Mouse (Mus musculus) intestine, postnatal 0 days (tissue): ENCODE measurements at regions not wholly inside any gene's neighbourhood (a gene's known extent, or its start where the extent isn't known, plus 50 kb on each side); places are given as distances from the start of the nearest gene placed in this dataset.

ENCODE experiments used
- ATAC-seq: fragments of 200-750 bp; cut with Nextera tagmentation; 2 replicates; pipeline ENCODE4 v1.8.0; 2017; ENCODE audit warnings: mild to moderate bottlenecking, moderate TSS enrichment, moderate library complexity
- H3K27ac ChIP-seq: fragments of 300-500 bp; sonication (generic); 2 replicates; pipeline ENCODE4 v1.5.1; 2014; ENCODE audit warnings: mild to moderate bottlenecking, low read depth, low read length, moderate library complexity
- H3K27me3 ChIP-seq: fragments of 300-500 bp; sonication (generic); replicated peaks from 2 replicates; pipeline ENCODE4 v1.6.1; 2014; ENCODE audit warnings: low read length, mixed read lengths; ENCODE audit not compliant: control insufficient read depth, insufficient read depth
- H3K36me3 ChIP-seq: fragments of 300-500 bp; sonication (generic); 2 replicates; pipeline ENCODE4 v1.6.1; 2014; ENCODE audit warnings: mild to moderate bottlenecking, moderate library complexity; ENCODE audit not compliant: control insufficient read depth, insufficient read depth
- H3K4me1 ChIP-seq: fragments of 300-500 bp; sonication (generic); replicated peaks from 2 replicates; pipeline ENCODE4 v1.6.1; 2014; ENCODE audit warnings: antibody characterized with exemption, low read length, mixed read lengths; ENCODE audit not compliant: control insufficient read depth, insufficient read depth
- H3K4me2 ChIP-seq: fragments of 300-500 bp; sonication (generic); replicated peaks from 2 replicates; pipeline ENCODE4 v1.6.1; 2014; ENCODE audit warnings: low read depth, mild to moderate bottlenecking, moderate library complexity
- H3K4me3 ChIP-seq: fragments of 300-500 bp; sonication (generic); 2 replicates; pipeline ENCODE4 v1.5.1; 2014; ENCODE audit warnings: low read depth, low read length
- H3K9ac ChIP-seq: fragments of 300-500 bp; sonication (generic); 2 replicates; pipeline ENCODE4 v1.6.1; 2014; ENCODE audit warnings: mild to moderate bottlenecking, low read depth, low read length
- H3K9me3 ChIP-seq: fragments of 300-500 bp; sonication (generic); 2 replicates; pipeline ENCODE4 v1.6.1; 2016; ENCODE audit warnings: mixed run types; ENCODE audit not compliant: control insufficient read depth
- CTCF ChIP-seq: sonication (generic); IDR thresholded peaks from 2 replicates; pipeline ENCODE4 v1.5.1; 2016; ENCODE audit warnings: low read depth, mild to moderate bottlenecking, control low read depth, antibody characterized with exemption, moderate library complexity
- WGBS: fragments of 180-500 bp; shearing (Covaris S2); extraction: QIAGEN DNeasy Blood & Tissue Kit; methylation state at CpG from one replicate; pipeline ENCODE4 v1.1.7; 2014; 5-methylcytosine and 5-hydroxymethylcytosine counted together

GRCm38 (mm10) chr1:105075728-105076127 lies 280.8 kb downstream of the Rnf152 start:
- H3K9me3 ChIP-seq = no peaks in the 10 kb centered on the region
- H3K4me1 ChIP-seq = no peaks in the 10 kb centered on the region
- WGBS = 86% methylated on average over 3 of the region's 3 CpGs
- no peak overlapping the region for H3K9ac ChIP-seq
- no peak overlapping the region for H3K27ac ChIP-seq
- H3K36me3 ChIP-seq = no peaks in the 10 kb centered on the region
- H3K27me3 ChIP-seq = no peaks in the 10 kb centered on the region
- H3K4me2 ChIP-seq = no peak overlapping the region
- no peak for TF ChIP-seq CTCF
- no peak for ATAC-seq
- H3K4me3 ChIP-seq = no peak overlapping the region

GRCm38 (mm10) chr1:105074326-105074725 lies 282.2 kb downstream of the Rnf152 start:
- Histone ChIP-seq H3K36me3 (no peaks in the 10 kb centered on the region), H3K27ac (no peak overlapping the region), H3K4me1 (no peaks in the 10 kb centered on the region), H3K9ac (no peak overlapping the region), H3K27me3 (no peaks in the 10 kb centered on the region), H3K4me2 (no peak overlapping the region), H3K4me3 (no peak overlapping the region), H3K9me3 (no peaks in the 10 kb centered on the region)
- WGBS = 79% methylated on average over 1 of the region's 1 CpGs
- no peak for TF ChIP-seq CTCF
- ATAC-seq = no peak

- Histone ChIP-seq H3K9ac (no peak overlapping the region), H3K4me1 (no peaks in the 10 kb centered on the region), H3K4me2 (no peak overlapping the region), H3K27me3 (no peaks in the 10 kb centered on the region), H3K9me3 (no peaks in the 10 kb centered on the region), H3K27ac (no peak overlapping the region), H3K36me3 (no peaks in the 10 kb centered on the region), H3K4me3 (no peak overlapping the region)
- TF ChIP-seq CTCF = no peak
- 58% methylated on average over 3 of the region's 3 CpGs for WGBS
- no peak for ATAC-seq
Measured at GRCm38 (mm10) chr1:105070661-105071455, 285.7 kb downstream of the Rnf152 start.

GRCm38 (mm10) chr1:105067902-105068301 lies 288.6 kb downstream of the Rnf152 start:
- H3K4me3 ChIP-seq = no peak overlapping the region
- no peak overlapping the region for H3K4me2 ChIP-seq
- 71% methylated on average over 4 of the region's 4 CpGs for WGBS
- TF ChIP-seq CTCF = no peak
- H3K27ac ChIP-seq = no peak overlapping the region
- H3K27me3 ChIP-seq = no peaks in the 10 kb centered on the region
- H3K9ac ChIP-seq = no peak overlapping the region
- H3K36me3 ChIP-seq = no peaks in the 10 kb centered on the region
- H3K4me1 ChIP-seq = no peaks in the 10 kb centered on the region
- ATAC-seq = no peak
- no peaks in the 10 kb centered on the region for H3K9me3 ChIP-seq

GRCm38 (mm10) chr1:105067049-105067795 lies 289.3 kb downstream of the Rnf152 start:
- 80% methylated on average over 4 of the region's 4 CpGs for WGBS
- no peak for TF ChIP-seq CTCF

GRCm38 (mm10) chr1:105050584-105051363 lies 282.4 kb downstream of the Cdh20 start:
- TF ChIP-seq CTCF = no peak
- H3K9ac ChIP-seq = no peak overlapping the region
- H3K4me2 ChIP-seq = no peak overlapping the region
- H3K27me3 ChIP-seq = no peaks in the 10 kb centered on the region
- no peak for ATAC-seq
- no peaks in the 10 kb centered on the region for H3K9me3 ChIP-seq
- H3K27ac ChIP-seq = no peak overlapping the region
- WGBS = 89% methylated on average over 10 of the region's 10 CpGs
- H3K36me3 ChIP-seq = no peaks in the 10 kb centered on the region
- H3K4me1 ChIP-seq = no peaks in the 10 kb centered on the region
- H3K4me3 ChIP-seq = no peak overlapping the region

More at GRCm38 (mm10) chr1:105067049-105067795, 289.3 kb downstream of the Rnf152 start:
- ATAC-seq = no peak
- no peak overlapping the region for H3K9ac ChIP-seq
- no peaks in the 10 kb centered on the region for H3K27me3 ChIP-seq
- H3K4me1 ChIP-seq = no peaks in the 10 kb centered on the region
- no peak overlapping the region for H3K4me2 ChIP-seq
- H3K9me3 ChIP-seq = no peaks in the 10 kb centered on the region
- no peak overlapping the region for H3K4me3 ChIP-seq
- no peaks in the 10 kb centered on the region for H3K36me3 ChIP-seq
- no peak overlapping the region for H3K27ac ChIP-seq
